Mouse (Mus musculus) CH12.LX (cell line): ENCODE data around the gene Ethe1. TPM values are rescaled to one million over a fixed set of nuclear protein-coding genes. Genes with fewer than 3 reads are reported as not detected.

Experiments
- DNase-seq: peaks from one replicate; pipeline ENCODE4 v3.0.0-alpha.2; 2013; ENCODE audit errors: extremely low read depth
- H3K27ac ChIP-seq: 2 replicates; pipeline ENCODE4 v1.5.1; 2012; ENCODE audit warnings: low read depth, mild to moderate bottlenecking, control low read depth, moderate library complexity; ENCODE audit not compliant: insufficient read depth
- H3K27me3 ChIP-seq: replicated peaks from 2 replicates; pipeline ENCODE3; 2012; ENCODE audit warnings: inconsistent platforms
- H3K36me3 ChIP-seq, 2 experiments: replicated peaks in 1 of 2; 2 replicates each; pipeline versions ENCODE3 to v1.6.1; 2012; ENCODE audit warnings: inconsistent platforms in 1 of 2, low read length in 1 of 2, mild to moderate bottlenecking in 1 of 2, mixed read lengths in 1 of 2, moderate library complexity in 1 of 2; ENCODE audit not compliant: control insufficient read depth in 1 of 2, insufficient read depth in 1 of 2
- H3K4me1 ChIP-seq, 2 experiments: 2 replicates each; pipeline ENCODE4 v1.6.1; 2012; ENCODE audit warnings: inconsistent platforms in 1 of 2, moderate library complexity in 1 of 2; ENCODE audit not compliant: insufficient read depth in 2 of 2, control insufficient read depth in 1 of 2
- H3K4me2 ChIP-seq: 2 replicates; pipeline ENCODE4 v1.6.1; 2012; ENCODE audit warnings: low read depth, mild to moderate bottlenecking, control low read depth; ENCODE audit not compliant: poor library complexity, insufficient read depth, severe bottlenecking
- H3K4me3 ChIP-seq, 3 experiments: fragments of 150-350 bp in 1 of 3; sonication (generic) in 1 of 3; replicated peaks in 1 of 3; 2 replicates each; pipeline versions ENCODE3 to v1.5.1; 2011 to 2012; ENCODE audit warnings: low read depth in 2 of 3, low read length in 2 of 3, mild to moderate bottlenecking in 2 of 3, moderate library complexity in 2 of 3, control low read depth in 1 of 3, improper control_type of control experiment in 1 of 3, inconsistent platforms in 1 of 3, mixed read lengths in 1 of 3; ENCODE audit not compliant: poor library complexity in 1 of 3
- H3K79me2 ChIP-seq: replicated peaks from 2 replicates; pipeline ENCODE4 v1.6.1; 2012; ENCODE audit warnings: mild to moderate bottlenecking, moderate library complexity; ENCODE audit not compliant: control insufficient read depth, poor library complexity, insufficient read depth, severe bottlenecking; ENCODE audit errors: extremely low read depth
- H3K9ac ChIP-seq: 2 replicates; pipeline ENCODE4 v1.6.1; 2012; ENCODE audit warnings: low read depth, mild to moderate bottlenecking, control low read depth, moderate library complexity; ENCODE audit not compliant: insufficient read depth
- H3K9me3 ChIP-seq: replicated peaks from 2 replicates; pipeline ENCODE3; 2012; ENCODE audit warnings: low read length, inconsistent platforms, mixed read lengths
- CHD2 ChIP-seq: IDR thresholded peaks from 2 replicates; pipeline ENCODE4 v1.6.1; 2011; ENCODE audit warnings: low read length, improper control_type of control experiment
- CTCF ChIP-seq, 2 experiments: IDR thresholded peaks in 1 of 2; conservative IDR thresholded peaks in 1 of 2; 2 replicates each; pipeline ENCODE4 v1.5.1; 2011 to 2012; ENCODE audit warnings: low read depth in 2 of 2, low read length in 2 of 2, improper control_type of control experiment in 1 of 2, inconsistent platforms in 1 of 2, mild to moderate bottlenecking in 1 of 2, moderate library complexity in 1 of 2
- GABPA ChIP-seq: IDR thresholded peaks from 2 replicates; pipeline ENCODE4 v1.6.1; 2012; ENCODE audit warnings: low read depth, low read length, improper control_type of control experiment, inconsistent platforms; ENCODE audit not compliant: insufficient replicate concordance
- IRF4 ChIP-seq: IDR thresholded peaks from 2 replicates; pipeline ENCODE4 v1.6.1; 2014; ENCODE audit warnings: low read depth, mild to moderate bottlenecking, inconsistent platforms, low read length, improper control_type of control experiment
- MAZ ChIP-seq: IDR thresholded peaks from 2 replicates; pipeline ENCODE4 v1.6.1; 2012; ENCODE audit warnings: low read depth, mild to moderate bottlenecking, inconsistent platforms, low read length, improper control_type of control experiment, moderate library complexity
- NELFE ChIP-seq: IDR thresholded peaks from 2 replicates; pipeline ENCODE4 v1.6.1; 2011; ENCODE audit warnings: low read depth, low read length, improper control_type of control experiment
- POLR2A ChIP-seq: IDR thresholded peaks from 2 replicates; pipeline ENCODE4 v1.6.1; 2011; ENCODE audit warnings: low read depth, mild to moderate bottlenecking, improper control_type of control experiment, low read length
- RAD21 ChIP-seq: IDR thresholded peaks from 2 replicates; pipeline ENCODE4 v1.6.1; 2011; ENCODE audit warnings: low read depth, mild to moderate bottlenecking, low read length, improper control_type of control experiment, moderate library complexity
- SMC3 ChIP-seq: IDR thresholded peaks from 2 replicates; pipeline ENCODE4 v1.6.1; 2011; ENCODE audit warnings: low read depth, low read length, improper control_type of control experiment
- UBTF ChIP-seq: IDR thresholded peaks from 2 replicates; pipeline ENCODE4 v1.6.1; 2012; ENCODE audit warnings: low read depth, mild to moderate bottlenecking, inconsistent platforms, low read length, improper control_type of control experiment, moderate library complexity
- USF1 ChIP-seq: IDR thresholded peaks from 2 replicates; pipeline ENCODE4 v1.6.1; 2014; ENCODE audit warnings: low read depth, mild to moderate bottlenecking, inconsistent platforms, low read length, improper control_type of control experiment
- ZC3H11A ChIP-seq: IDR thresholded peaks from 2 replicates; pipeline ENCODE4 v1.6.1; 2012; ENCODE audit warnings: low read depth, mild to moderate bottlenecking, inconsistent platforms, low read length, improper control_type of control experiment
- dilution Hi-C: fragments of 300-500 bp; cut with MboI; formaldehyde crosslinking; loops from 2 replicates; pipeline ENCODE4 v1.14.3; 2020; ENCODE audit warnings: low sequenced_read_pairs; ENCODE audit not compliant: extremely low pct_unique_long_range_greater_than_20kb, extremely low pct_ligation_motif_present
- in situ Hi-C: fragments of 300-500 bp; cut with MboI; formaldehyde crosslinking; loops from 3 replicates; pipeline ENCODE4 v1.14.3; 2019; ENCODE audit warnings: low sequenced_read_pairs, low pct_ligation_motif_present, low pct_unique_long_range_greater_than_20kb, mixed read lengths
- polyA plus RNA-seq: library from polyadenylated mRNA; unstranded; fragments of >175 nt; gene quantifications from 2 replicates; pipeline ENCODE4 v1.2.1, GENCODE M21; 2012; ENCODE audit warnings: low read depth; ENCODE audit not compliant: insufficient read length
- total RNA-seq, 2 experiments: library from RNA; depleted of rRNA; stranded (reverse); fragments of 300-350 nt in 1 of 2; fragments of >200 nt in 1 of 2; gene quantifications; 2 replicates each; pipeline ENCODE4 v1.2.3; 2012 to 2014

Ethe1 gene
- total and polyA plus RNA-seq, 3 experiments = 22.8 to 32.0 (median 24.1) TPM

DNA sequence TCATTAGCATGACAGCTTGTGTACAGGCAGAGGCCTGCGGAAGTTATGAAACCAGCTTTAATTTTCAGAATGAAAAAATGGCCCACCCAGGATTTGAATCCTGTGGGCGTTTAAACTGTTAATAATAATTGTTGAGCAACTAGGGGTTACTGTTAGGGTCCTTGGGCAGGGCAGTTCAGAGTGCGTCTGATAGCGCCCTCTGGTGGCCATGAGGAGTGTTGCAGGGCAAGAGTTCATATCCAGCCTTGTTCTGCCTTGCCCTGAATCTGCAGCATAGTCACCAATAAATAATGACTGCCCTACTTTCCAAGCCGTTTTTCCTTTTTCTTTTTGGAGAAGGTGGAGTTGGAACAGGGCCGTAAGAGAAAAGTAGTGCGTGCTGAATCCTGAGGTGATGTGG is 66.3 kb downstream of the Ethe1 start:
- Histone ChIP-seq H3K27ac (no peak overlapping the region), H3K4me3 (no peak overlapping the region), H3K36me3 (no peaks in the 10 kb centered on the region)
- in situ Hi-C loops = loop anchor here (10.0 kb wide), 1 partner anchor 179 kb away; no protein-coding TSS in a partner anchor
- DNase-seq = peak; percentile 64
- TF ChIP-seq USF1 (no peak), UBTF (no peak), MAZ (no peak), CTCF (conservative IDR thresholded peaks at IDR 0.05 in 1 of 2, IDR thresholded peaks at IDR 0.05 in 1 of 2; ENCODE audit: low read depth in 2 of 2, low read length in 2 of 2) (peak; percentile 96 to 97), RAD21 (peak; percentile 76), ZC3H11A (peak; percentile 30; the same call in 1 of the 2 replicates), NELFE (no peak), IRF4 (no peak), POLR2A (no peak), CHD2 (no peak), SMC3 (peak; percentile 86), GABPA (no peak)
- TF ChIP-seq, all 38 proteins: peak for 4
- H3K4me2 ChIP-seq = no peak overlapping the region
- no peak overlapping the region for H3K9ac ChIP-seq
- H3K9me3 ChIP-seq = no peaks in the 10 kb centered on the region
- H3K27me3 ChIP-seq = no peaks in the 10 kb centered on the region
- dilution Hi-C loops = no loop called here
- H3K79me2 ChIP-seq = no peaks in the 10 kb centered on the region
- no peaks in the 10 kb centered on the region for H3K4me1 ChIP-seq

Other genes with a start within 250 kb of the Ethe1 start
- gene Lypd5, start 238.3 kb upstream of the Ethe1 start, total RNA-seq (2012; rRNA removed) = not detected in 2 replicates
- not detected in 2 replicates for gene Lypd5, start 238.3 kb upstream of the Ethe1 start, total RNA-seq (2014; rRNA removed)
- not detected in 2 replicates for gene Lypd5, start 238.3 kb upstream of the Ethe1 start, polyA plus RNA-seq
- gene Kcnn4, start 217.3 kb upstream of the Ethe1 start, total RNA-seq (2012; rRNA removed) = 7.6 and 10.5 TPM in 2 replicates
- 12.9 and 14.3 TPM in 2 replicates for gene Kcnn4, start 217.3 kb upstream of the Ethe1 start, total RNA-seq (2014; rRNA removed)
- 8.2 and 10.6 TPM in 2 replicates for gene Kcnn4, start 217.3 kb upstream of the Ethe1 start, polyA plus RNA-seq
- gene Smg9, start 187.9 kb upstream of the Ethe1 start, total RNA-seq (2012; rRNA removed) = 19.1 and 20.5 TPM in 2 replicates
- gene Smg9, start 187.9 kb upstream of the Ethe1 start, total RNA-seq (2014; rRNA removed) = 16.9 and 19.9 TPM in 2 replicates
- gene Smg9, start 187.9 kb upstream of the Ethe1 start, polyA plus RNA-seq = 24.6 and 26.8 TPM in 2 replicates
- not detected in 2 replicates for gene Irgc1, start 135.2 kb upstream of the Ethe1 start, total RNA-seq (2012; rRNA removed)
- gene Irgc1, start 135.2 kb upstream of the Ethe1 start, total RNA-seq (2014; rRNA removed) = not detected in 2 replicates
- not detected in 2 replicates for gene Irgc1, start 135.2 kb upstream of the Ethe1 start, polyA plus RNA-seq
- 0.13 and 0.29 TPM in 2 replicates for gene Plaur, start 125.1 kb upstream of the Ethe1 start, total RNA-seq (2012; rRNA removed)
- gene Plaur, start 125.1 kb upstream of the Ethe1 start, total RNA-seq (2014; rRNA removed) = 0.69 and 0.72 TPM in 2 replicates
- gene Plaur, start 125.1 kb upstream of the Ethe1 start, polyA plus RNA-seq = 0.26 and 0.57 TPM in 2 replicates
- 0.38 and 0.59 TPM in 2 replicates for gene Cadm4, start 105.5 kb upstream of the Ethe1 start, total RNA-seq (2012; rRNA removed)
- 0.16 and 0.34 TPM in 2 replicates for gene Cadm4, start 105.5 kb upstream of the Ethe1 start, total RNA-seq (2014; rRNA removed)
- 0.36 and 0.56 TPM in 2 replicates for gene Cadm4, start 105.5 kb upstream of the Ethe1 start, polyA plus RNA-seq
- gene Zfp428, start 80.5 kb upstream of the Ethe1 start, total RNA-seq (2012; rRNA removed) = 11.1 and 14.1 TPM in 2 replicates
- gene Zfp428, start 80.5 kb upstream of the Ethe1 start, total RNA-seq (2014; rRNA removed) = 16.0 and 20.4 TPM in 2 replicates
- 14.3 and 15.1 TPM in 2 replicates for gene Zfp428, start 80.5 kb upstream of the Ethe1 start, polyA plus RNA-seq
- gene AC161166.1, start 75.1 kb upstream of the Ethe1 start, total RNA-seq (2012; rRNA removed) = 0.08 and 0.17 TPM in 2 replicates
- not detected in 2 replicates for gene AC161166.1, start 75.1 kb upstream of the Ethe1 start, total RNA-seq (2014; rRNA removed)
- 0.26 TPM in 1 of 2 replicates, not detected in the other for gene AC161166.1, start 75.1 kb upstream of the Ethe1 start, polyA plus RNA-seq
- gene Irgq, start 56.9 kb upstream of the Ethe1 start, total RNA-seq (2012; rRNA removed) = 8.7 and 10.1 TPM in 2 replicates
- gene Irgq, start 56.9 kb upstream of the Ethe1 start, total RNA-seq (2014; rRNA removed) = 4.6 and 5.1 TPM in 2 replicates
- gene Irgq, start 56.9 kb upstream of the Ethe1 start, polyA plus RNA-seq = 8.6 and 9.9 TPM in 2 replicates
- gene Pinlyp, start 41.4 kb upstream of the Ethe1 start, total RNA-seq (2012; rRNA removed) = 6.1 and 6.4 TPM in 2 replicates
- gene Pinlyp, start 41.4 kb upstream of the Ethe1 start, total RNA-seq (2014; rRNA removed) = 11.9 and 17.3 TPM in 2 replicates
- 6.6 and 7.4 TPM in 2 replicates for gene Pinlyp, start 41.4 kb upstream of the Ethe1 start, polyA plus RNA-seq
- 128 and 136 TPM in 2 replicates for gene Xrcc1, start 41.3 kb upstream of the Ethe1 start, total RNA-seq (2012; rRNA removed)
- 81.7 and 86.3 TPM in 2 replicates for gene Xrcc1, start 41.3 kb upstream of the Ethe1 start, total RNA-seq (2014; rRNA removed)
- gene Xrcc1, start 41.3 kb upstream of the Ethe1 start, polyA plus RNA-seq = 148 and 162 TPM in 2 replicates
- gene Zfp575, start 98 bp downstream of the Ethe1 start, total RNA-seq (2012; rRNA removed) = 0.46 and 0.81 TPM in 2 replicates
- gene Zfp575, start 98 bp downstream of the Ethe1 start, total RNA-seq (2014; rRNA removed) = 0.09 TPM in 1 of 2 replicates, not detected in the other
- gene Zfp575, start 98 bp downstream of the Ethe1 start, polyA plus RNA-seq = 0.14 and 0.20 TPM in 2 replicates
- 3.1 and 3.5 TPM in 2 replicates for gene Phldb3, start 23.2 kb downstream of the Ethe1 start, total RNA-seq (2012; rRNA removed)
- gene Phldb3, start 23.2 kb downstream of the Ethe1 start, total RNA-seq (2014; rRNA removed) = 0.89 and 1.1 TPM in 2 replicates
- 3.5 and 3.6 TPM in 2 replicates for gene Phldb3, start 23.2 kb downstream of the Ethe1 start, polyA plus RNA-seq
- not detected in 2 replicates for gene Lypd3, start 49.0 kb downstream of the Ethe1 start, total RNA-seq (2012; rRNA removed)
- gene Lypd3, start 49.0 kb downstream of the Ethe1 start, total RNA-seq (2014; rRNA removed) = not detected in 2 replicates
- gene Lypd3, start 49.0 kb downstream of the Ethe1 start, polyA plus RNA-seq = not detected in 2 replicates
- not detected in 2 replicates for gene Tex101, start 89.1 kb downstream of the Ethe1 start, total RNA-seq (2012; rRNA removed)
- not detected in 2 replicates for gene Tex101, start 89.1 kb downstream of the Ethe1 start, total RNA-seq (2014; rRNA removed)
- gene Tex101, start 89.1 kb downstream of the Ethe1 start, polyA plus RNA-seq = not detected in 2 replicates
- not detected in 2 replicates for gene BC049730, start 121.7 kb downstream of the Ethe1 start, total RNA-seq (2012; rRNA removed)
- not detected in 2 replicates for gene BC049730, start 121.7 kb downstream of the Ethe1 start, total RNA-seq (2014; rRNA removed)
- not detected in 2 replicates for gene BC049730, start 121.7 kb downstream of the Ethe1 start, polyA plus RNA-seq
- not detected in 2 replicates for gene Gm4763, start 139.4 kb downstream of the Ethe1 start, total RNA-seq (2012; rRNA removed)
- gene Gm4763, start 139.4 kb downstream of the Ethe1 start, total RNA-seq (2014; rRNA removed) = not detected in 2 replicates
- gene Gm4763, start 139.4 kb downstream of the Ethe1 start, polyA plus RNA-seq = not detected in 2 replicates
- not detected in 2 replicates for gene Cd177, start 172.8 kb downstream of the Ethe1 start, total RNA-seq (2012; rRNA removed)
- not detected in 2 replicates for gene Cd177, start 172.8 kb downstream of the Ethe1 start, total RNA-seq (2014; rRNA removed)
- not detected in 2 replicates for gene Cd177, start 172.8 kb downstream of the Ethe1 start, polyA plus RNA-seq
- gene Ceacam10, start 189.7 kb downstream of the Ethe1 start, total RNA-seq (2012; rRNA removed) = 0.17 TPM in 1 of 2 replicates, not detected in the other
- not detected in 2 replicates for gene Ceacam10, start 189.7 kb downstream of the Ethe1 start, total RNA-seq (2014; rRNA removed)
- not detected in 2 replicates for gene Ceacam10, start 189.7 kb downstream of the Ethe1 start, polyA plus RNA-seq